Mouse (Mus musculus) forebrain, embryonic 14.5 days (tissue): ENCODE data around the gene Rita1. TPM values are rescaled to one million over a fixed set of nuclear protein-coding genes. Genes with fewer than 3 reads are reported as not detected.

Experiments
- ATAC-seq: fragments of 200-750 bp; cut with Nextera tagmentation; 2 replicates; pipeline ENCODE4 v1.8.0; 2017; ENCODE audit warnings: mild to moderate bottlenecking, moderate library complexity
- DNase-seq: peaks from one replicate; pipeline ENCODE4 v3.0.0-alpha.2; 2015; ENCODE audit warnings: low spot score
- H3K27ac ChIP-seq: fragments of 300-500 bp; sonication (generic); 2 replicates; pipeline ENCODE4 v1.5.1; 2014; ENCODE audit warnings: low read depth, mild to moderate bottlenecking, control low read depth, low read length, moderate library complexity
- H3K27me3 ChIP-seq: fragments of 300-500 bp; sonication (generic); replicated peaks from 2 replicates; pipeline ENCODE4 v1.6.1; 2014; ENCODE audit warnings: low read length, control low read depth, mixed read lengths; ENCODE audit not compliant: control insufficient read depth, insufficient read depth
- H3K36me3 ChIP-seq: fragments of 300-500 bp; sonication (generic); 2 replicates; pipeline ENCODE4 v1.6.1; 2014; ENCODE audit warnings: low read length, control low read depth; ENCODE audit not compliant: control insufficient read depth, insufficient read depth
- H3K4me1 ChIP-seq: fragments of 300-500 bp; sonication (generic); 2 replicates; pipeline ENCODE4 v1.6.1; 2014; ENCODE audit warnings: antibody characterized with exemption, low read length, control low read depth; ENCODE audit not compliant: control insufficient read depth, insufficient read depth
- H3K4me2 ChIP-seq: fragments of 300-500 bp; sonication (generic); 2 replicates; pipeline ENCODE4 v1.6.1; 2014; ENCODE audit warnings: mild to moderate bottlenecking, control low read depth, low read length
- H3K4me3 ChIP-seq: fragments of 300-500 bp; sonication (generic); 2 replicates; pipeline ENCODE4 v1.5.1; 2014; ENCODE audit warnings: low read depth, low read length, control low read depth
- H3K9ac ChIP-seq: fragments of 300-500 bp; sonication (generic); 2 replicates; pipeline ENCODE4 v1.6.1; 2014; ENCODE audit warnings: mild to moderate bottlenecking, low read length, control low read depth, moderate library complexity
- H3K9me3 ChIP-seq: fragments of 300-500 bp; sonication (generic); replicated peaks from 2 replicates; pipeline ENCODE4 v1.6.1; 2016; ENCODE audit warnings: low read length, control low read depth, mixed read lengths; ENCODE audit not compliant: control insufficient read depth
- WGBS: fragments of 180-500 bp; shearing (Covaris S2); extraction: QIAGEN DNeasy Blood & Tissue Kit; methylation state at CpG from one replicate; pipeline ENCODE4 v1.1.7; 2014; 5-methylcytosine and 5-hydroxymethylcytosine counted together
- polyA plus RNA-seq: library from polyadenylated mRNA; unstranded; fragments of >200 nt; fragmentation: Nextera tagmentation; extraction: Ambion mirVana; gene quantifications from 2 replicates; pipeline ENCODE4 v1.2.1, GENCODE M21; 2014

Gene Rita1
- polyA plus RNA-seq, 1 experiment from 2014 or later = 15.9 TPM

- H3K27ac ChIP-seq = no peak overlapping the region
- DNase-seq = no peak
Observed at GRCm38 (mm10) chr5:120611416-120611815, 973 bp downstream of the Rita1 start.

GRCm38 (mm10) chr5:120610906-120611305 lies 1.5 kb downstream of the Rita1 start:
- Histone ChIP-seq H3K9me3 (0 out of 2 replicates have a peak, but pooled peaks cover 2% of the 10 kb centered on the region), H3K4me2 (peak overlapping the region; percentile 81), H3K4me1 (peaks cover 14% of the 10 kb centered on the region), H3K27ac (no peak overlapping the region), H3K9ac (no peak overlapping the region), H3K36me3 (no peaks in the 10 kb centered on the region), H3K4me3 (no peak overlapping the region; the same call in 1 of the 2 replicates), H3K27me3 (no peaks in the 10 kb centered on the region)
- no peak for DNase-seq
- WGBS = 93% methylated on average over 5 of the region's 5 CpGs
- no peak for ATAC-seq

More at GRCm38 (mm10) chr5:120611416-120611815, 973 bp downstream of the Rita1 start:
- Histone ChIP-seq H3K9ac (peak overlapping the region; percentile 64), H3K36me3 (no peaks in the 10 kb centered on the region), H3K4me1 (peaks cover 14% of the 10 kb centered on the region), H3K9me3 (0 out of 2 replicates have a peak, but pooled peaks cover 3% of the 10 kb centered on the region), H3K4me2 (peak overlapping the region; percentile 81), H3K27me3 (no peaks in the 10 kb centered on the region), H3K4me3 (peak overlapping the region; percentile 57)
- WGBS = 54% methylated on average over 8 of the region's 8 CpGs
- no peak for ATAC-seq

- no peak for DNase-seq
- H3K4me2 ChIP-seq = no peak overlapping the region
- H3K4me1 ChIP-seq = peaks cover 17% of the 10 kb centered on the region
- no peak for ATAC-seq
- H3K27ac ChIP-seq = no peak overlapping the region
- no peak overlapping the region for H3K9ac ChIP-seq
- H3K4me3 ChIP-seq = no peak overlapping the region
- H3K27me3 ChIP-seq = no peaks in the 10 kb centered on the region
- no peaks in the 10 kb centered on the region for H3K36me3 ChIP-seq
- whole genome bisulfite sequencing = 84% methylated on average over 16 of the region's 16 CpGs
- no peaks in the 10 kb centered on the region for H3K9me3 ChIP-seq
Observed at GRCm38 (mm10) chr5:120609246-120609775, 3.1 kb downstream of the Rita1 start.

- H3K9me3 ChIP-seq = no peaks in the 10 kb centered on the region
- no peaks in the 10 kb centered on the region for H3K36me3 ChIP-seq
- ATAC-seq (no peak), DNase-seq (no peak)
- WGBS = 75% methylated on average over 3 of the region's 3 CpGs
- peaks cover 11% of the 10 kb centered on the region for H3K4me1 ChIP-seq
- H3K4me2 ChIP-seq = no peak overlapping the region
- no peaks in the 10 kb centered on the region for H3K27me3 ChIP-seq
- no peak overlapping the region for H3K27ac ChIP-seq
- H3K4me3 ChIP-seq = no peak overlapping the region
- H3K9ac ChIP-seq = no peak overlapping the region
Observed at GRCm38 (mm10) chr5:120607335-120607734, 5.1 kb downstream of the Rita1 start.

GRCm38 (mm10) chr5:120606590-120607200 lies 5.7 kb downstream of the Rita1 start:
- Histone ChIP-seq H3K4me1 (peaks cover 8% of the 10 kb centered on the region), H3K27me3 (no peaks in the 10 kb centered on the region), H3K4me2 (no peak overlapping the region), H3K9me3 (no peaks in the 10 kb centered on the region), H3K36me3 (no peaks in the 10 kb centered on the region), H3K27ac (no peak overlapping the region), H3K4me3 (no peak overlapping the region), H3K9ac (no peak overlapping the region)
- 68% methylated on average over 25 of the region's 25 CpGs for WGBS
- no peak for ATAC-seq
- no peak for DNase-seq

GRCm38 (mm10) chr5:120605688-120606087 lies 6.7 kb downstream of the Rita1 start:
- Histone ChIP-seq H3K4me1 (peaks cover 2% of the 10 kb centered on the region; the same call in 1 of the 2 replicates), H3K36me3 (no peaks in the 10 kb centered on the region), H3K27me3 (no peaks in the 10 kb centered on the region), H3K9ac (peak overlapping the region; percentile 59; the same call in 1 of the 2 replicates), H3K27ac (no peak overlapping the region), H3K4me2 (peak overlapping the region; percentile 67), H3K4me3 (peak overlapping the region; percentile 29), H3K9me3 (no peaks in the 10 kb centered on the region)
- DNase-seq (peak; percentile 97), ATAC-seq (peak; percentile 79)
- WGBS = 1% methylated on average over 8 of the region's 8 CpGs

GRCm38 (mm10) chr5:120605241-120605661 lies 7.1 kb downstream of the Rita1 start:
- Histone ChIP-seq H3K4me2 (peak overlapping the region; percentile 67), H3K4me3 (peak overlapping the region; percentile 29), H3K9ac (peak overlapping the region; percentile 59), H3K4me1 (peaks cover 2% of the 10 kb centered on the region; the same call in 1 of the 2 replicates), H3K36me3 (no peaks in the 10 kb centered on the region), H3K9me3 (no peaks in the 10 kb centered on the region), H3K27me3 (no peaks in the 10 kb centered on the region), H3K27ac (0 out of 2 replicates have a peak overlapping the region, but pooled peaks have one; percentile 39)
- WGBS = 2% methylated on average over 10 of the region's 10 CpGs
- ATAC-seq = peak; percentile 54
- peak; percentile 44 for DNase-seq

GRCm38 (mm10) chr5:120604839-120605238 lies 7.5 kb downstream of the Rita1 start:
- Histone ChIP-seq H3K4me2 (peak overlapping the region; percentile 67), H3K27me3 (no peaks in the 10 kb centered on the region), H3K4me1 (peaks cover 2% of the 10 kb centered on the region; the same call in 1 of the 2 replicates), H3K9ac (peak overlapping the region; percentile 59; the same call in 1 of the 2 replicates), H3K4me3 (peak overlapping the region; percentile 29), H3K27ac (no peak overlapping the region), H3K9me3 (no peaks in the 10 kb centered on the region), H3K36me3 (no peaks in the 10 kb centered on the region)
- ATAC-seq = peak; percentile 62; the same call in 1 of the 2 replicates
- DNase-seq = peak; percentile 91
- WGBS = 0% methylated on average over 6 of the region's 6 CpGs

- no peaks in the 10 kb centered on the region for H3K27me3 ChIP-seq
- 57% methylated on average over 7 of the region's 7 CpGs for WGBS
- no peak overlapping the region for H3K9ac ChIP-seq
- DNase-seq = no peak
- H3K4me2 ChIP-seq = no peak overlapping the region
- no peak overlapping the region for H3K27ac ChIP-seq
- no peaks in the 10 kb centered on the region for H3K36me3 ChIP-seq
- no peak for ATAC-seq
- H3K4me3 ChIP-seq = no peak overlapping the region
- no peaks in the 10 kb centered on the region for H3K9me3 ChIP-seq
- peaks cover 2% of the 10 kb centered on the region; the same call in 1 of the 2 replicates for H3K4me1 ChIP-seq
Observed at GRCm38 (mm10) chr5:120603515-120603914, 8.9 kb downstream of the Rita1 start.
